In the genomic region with DNA sequence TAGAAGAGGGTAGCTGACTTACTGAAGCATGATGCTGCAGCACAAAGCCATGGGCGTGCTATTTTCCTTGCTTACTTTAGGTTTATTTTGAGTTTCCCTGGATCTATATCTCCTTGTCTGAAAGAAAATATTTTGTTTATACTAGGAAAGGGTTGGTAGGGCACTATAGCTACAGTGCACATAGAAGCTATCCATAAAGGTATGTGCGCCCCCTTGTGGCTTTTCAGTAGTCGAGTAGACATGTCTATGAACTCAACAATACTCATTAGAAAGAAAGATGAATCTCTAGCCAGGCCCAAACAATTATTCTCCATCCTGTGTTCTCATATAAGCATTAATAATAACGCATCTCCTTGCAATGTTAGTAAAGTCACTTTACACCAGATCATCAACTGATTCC, we compare ENCODE assay signal across 8 mouse cellular contexts.
DNase-seq lines count a peak whose midpoint lies in the region; ATAC-seq and TF ChIP-seq lines count a peak whose summit lies in the region.

No protein-coding gene starts in this region.

- no peak overlapping the region for H3K4me3 ChIP-seq in liver, embryonic 12.5 days
- no peak overlapping the region for H3K4me3 ChIP-seq in kidney, adult 2 months (ENCODE audit: insufficient read depth, low read depth, low read length)
- no peak overlapping the region for H3K4me3 ChIP-seq in midbrain, embryonic 15.5 days
- H3K4me3 ChIP-seq in stomach, postnatal 0 days (ENCODE audit: low read depth, low read length), result no peak overlapping the region

- no peak overlapping the region for H3K9ac ChIP-seq in liver, embryonic 12.5 days
- no peak overlapping the region for H3K9ac ChIP-seq in midbrain, embryonic 15.5 days
- no peak overlapping the region for H3K9ac ChIP-seq in stomach, postnatal 0 days (ENCODE audit: low read length)

- no peaks in the 10 kb centered on the region for H3K27me3 ChIP-seq in liver, embryonic 12.5 days (replicated peaks)
- no peaks in the 10 kb centered on the region for H3K27me3 ChIP-seq in kidney, adult 2 months (replicated peaks; ENCODE audit: control insufficient read depth, insufficient read depth, low read length)
- H3K27me3 ChIP-seq in midbrain, embryonic 15.5 days (replicated peaks), result no peaks in the 10 kb centered on the region
- H3K27me3 ChIP-seq in stomach, postnatal 0 days (ENCODE audit: control insufficient read depth, insufficient read depth, low read length), result no peaks in the 10 kb centered on the region

- TF ChIP-seq EP300 in stomach, postnatal 0 days (optimal IDR thresholded peaks at IDR 0.05), result no peak

- TF ChIP-seq POLR2A in kidney, adult 2 months (IDR thresholded peaks at IDR 0.05; ENCODE audit: low read depth, low read length), result no peak

- 4% methylated on average over 4 of the region's 4 CpGs for WGBS in liver, embryonic 12.5 days (ENCODE audit: insufficient replicate concordance)
- WGBS in kidney, adult 2 months, result 6% methylated on average over 4 of the region's 4 CpGs
- WGBS in midbrain, embryonic 15.5 days, result 15% methylated on average over 4 of the region's 4 CpGs
- WGBS in stomach, postnatal 0 days, result 9% methylated on average over 4 of the region's 4 CpGs

- intact Hi-C loops in left cerebral cortex, postnatal 36 days (cut with DNase I), result loop anchor here (5.0 kb wide), 1 partner anchor 957 kb away; no protein-coding TSS in a partner anchor

- H3K4me1 ChIP-seq in liver, embryonic 12.5 days, result no peaks in the 10 kb centered on the region
- H3K4me1 ChIP-seq in kidney, adult 2 months (ENCODE audit: control insufficient read depth, insufficient read depth, low read length), result no peaks in the 10 kb centered on the region
- H3K4me1 ChIP-seq in midbrain, embryonic 15.5 days, result peaks cover 3% of the 10 kb centered on the region; the same call in 1 of the 2 replicates
- H3K4me1 ChIP-seq in stomach, postnatal 0 days (replicated peaks; ENCODE audit: control insufficient read depth, insufficient read depth), result no peaks in the 10 kb centered on the region

- H3K9me3 ChIP-seq in liver, embryonic 12.5 days (replicated peaks), result no peaks in the 10 kb centered on the region
- H3K9me3 ChIP-seq in midbrain, embryonic 15.5 days, result no peaks in the 10 kb centered on the region
- H3K9me3 ChIP-seq in stomach, postnatal 0 days (ENCODE audit: control insufficient read depth, low read length), result no peaks in the 10 kb centered on the region

- no peaks in the 10 kb centered on the region for H3K36me3 ChIP-seq in liver, embryonic 12.5 days
- H3K36me3 ChIP-seq in kidney, adult 2 months (ENCODE audit: control insufficient read depth, insufficient read depth, low read length), result no peaks in the 10 kb centered on the region
- H3K36me3 ChIP-seq in midbrain, embryonic 15.5 days (replicated peaks), result no peaks in the 10 kb centered on the region
- no peaks in the 10 kb centered on the region for H3K36me3 ChIP-seq in stomach, postnatal 0 days (ENCODE audit: control insufficient read depth, insufficient read depth, low read length)

- peak; percentile 57 for DNase-seq in liver
- DNase-seq in cerebellum, adult 9-10 months, result peak; percentile 2
- peak; percentile 16 to 64 for DNase-seq in frontal cortex, postnatal 10 days (ENCODE audit: low spot score in 2 of 2)
- DNase-seq in kidney, adult 2 months, result peak; percentile 59
- DNase-seq in left cerebral cortex, postnatal 36 days (ENCODE audit: low spot score in 2 of 2), result peak; percentile 29 to 64
- DNase-seq in stomach, postnatal 0 days (ENCODE audit: low spot score), result peak; percentile 56

- no peak for ATAC-seq in liver, embryonic 12.5 days
- peak; percentile 96 for ATAC-seq in midbrain, embryonic 15.5 days (replicated peaks)
- no peak for ATAC-seq in stomach, postnatal 0 days (ENCODE audit: low FRiP score, low TSS enrichment)

- no peak overlapping the region for H3K4me2 ChIP-seq in liver, embryonic 12.5 days
- no peak overlapping the region for H3K4me2 ChIP-seq in midbrain, embryonic 15.5 days
- H3K4me2 ChIP-seq in stomach, postnatal 0 days (replicated peaks; ENCODE audit: low read depth), result no peak overlapping the region

- TF ChIP-seq CTCF in kidney, adult 2 months (conservative IDR thresholded peaks at IDR 0.05; ENCODE audit: insufficient read depth, insufficient read length, low read depth, low read length), result no peak
- TF ChIP-seq CTCF in stomach, postnatal 0 days (IDR thresholded peaks at IDR 0.05; ENCODE audit: low read depth), result peak; percentile 78

- no peak overlapping the region for H3K27ac ChIP-seq in liver, embryonic 12.5 days
- no peak overlapping the region for H3K27ac ChIP-seq in kidney, adult 2 months (ENCODE audit: insufficient read depth, low read depth, low read length)
- H3K27ac ChIP-seq in midbrain, embryonic 15.5 days, result 0 out of 2 replicates have a peak overlapping the region, but pooled peaks have one; percentile 36
- no peak overlapping the region for H3K27ac ChIP-seq in stomach, postnatal 0 days (replicated peaks)

Comparison
In these comparisons a context has a peak if more than half of its experiments do, and no peak if none do; other contexts are left out.
1. DNase-seq: peak in every context shown above with its lines; median percentile 59 in kidney, adult 2 months; 57 in liver; 56 in stomach, postnatal 0 days; 46 in left cerebral cortex, postnatal 36 days; 40 in frontal cortex, postnatal 10 days; 2 in cerebellum, adult 9-10 months.